Mouse (Mus musculus) T-helper 1 cell (primary cell): ENCODE results near the gene Fads2.

ENCODE experiments used
- in situ Hi-C: fragments of 300-600 bp; cut with MboI, MseI; formaldehyde crosslinking; loops from one replicate; pipeline ENCODE4 v1.15.1; 2025; ENCODE audit warnings: high pct_unique_total_duplicates

Fads2 gene

GRCm38 (mm10) chr19:10042816-10043215 is 58.7 kb downstream of the Fads2 start:
- in situ Hi-C loops, result loop anchor here (10.0 kb wide), 1 partner anchor 1252 kb away; no protein-coding TSS in a partner anchor

GRCm38 (mm10) chr19:10042232-10042631 is 59.3 kb downstream of the Fads2 start:
- in situ Hi-C loops, result loop anchor here (10.0 kb wide), 1 partner anchor 1253 kb away; no protein-coding TSS in a partner anchor

- in situ Hi-C loops, result loop anchor here (10.0 kb wide), 1 partner anchor 1253 kb away; no protein-coding TSS in a partner anchor
These were observed 60.0 kb downstream of the Fads2 start, which contains the start of gene Fads3 for GRCm38 (mm10) chr19:10041388-10042148. Fads3 (plus strand) TSS chr19:10041569.

- in situ Hi-C loops, result loop anchor here (10.0 kb wide), 1 partner anchor 1254 kb away; no protein-coding TSS in a partner anchor
These were observed 60.6 kb downstream of the Fads2 start for GRCm38 (mm10) chr19:10040866-10041387.

GRCm38 (mm10) chr19:10039615-10040014 is 61.9 kb downstream of the Fads2 start:
- in situ Hi-C loops, result loop anchor here (5.0 to 10.0 kb wide), 2 partner anchors 127 to 1255 kb away; no protein-coding TSS in a partner anchor

- in situ Hi-C loops, result loop anchor here (5.0 kb wide), 1 partner anchor 127 kb away; no protein-coding TSS in a partner anchor
These were observed 62.6 kb downstream of the Fads2 start for GRCm38 (mm10) chr19:10038910-10039309.

GRCm38 (mm10) chr19:10038364-10038763 is 63.2 kb downstream of the Fads2 start:
- in situ Hi-C loops, result loop anchor here (5.0 kb wide), 1 partner anchor 126 kb away; no protein-coding TSS in a partner anchor

GRCm38 (mm10) chr19:10037534-10037933 is 64.0 kb downstream of the Fads2 start:
- in situ Hi-C loops, result loop anchor here (5.0 kb wide), 1 partner anchor 125 kb away; no protein-coding TSS in a partner anchor

- in situ Hi-C loops, result loop anchor here (5.0 kb wide), 1 partner anchor 123 kb away; no protein-coding TSS in a partner anchor
These were observed 66.6 kb downstream of the Fads2 start for GRCm38 (mm10) chr19:10034785-10035447.

GRCm38 (mm10) chr19:10034356-10034755 is 67.2 kb downstream of the Fads2 start:
- in situ Hi-C loops, result no loop called here

GRCm38 (mm10) chr19:10033211-10033973 is 68.2 kb downstream of the Fads2 start:
- in situ Hi-C loops, result no loop called here

- in situ Hi-C loops, result no loop called here
These were observed 71.8 kb downstream of the Fads2 start for GRCm38 (mm10) chr19:10029746-10030145.

- in situ Hi-C loops, result no loop called here
These were observed 76.2 kb downstream of the Fads2 start for GRCm38 (mm10) chr19:10025169-10025875.

GRCm38 (mm10) chr19:10023304-10023758 is 78.2 kb downstream of the Fads2 start:
- in situ Hi-C loops, result no loop called here

- in situ Hi-C loops, result no loop called here
These were observed 78.9 kb downstream of the Fads2 start for GRCm38 (mm10) chr19:10022414-10023303.

GRCm38 (mm10) chr19:10021981-10022380 is 79.6 kb downstream of the Fads2 start:
- in situ Hi-C loops, result no loop called here

GRCm38 (mm10) chr19:10019214-10019760 is 82.3 kb downstream of the Fads2 start:
- in situ Hi-C loops, result no loop called here

GRCm38 (mm10) chr19:10018527-10018818 is 83.1 kb downstream of the Fads2 start:
- in situ Hi-C loops, result no loop called here
